Mouse (Mus musculus) forebrain, embryonic 15.5 days (tissue): Measurements from ENCODE around the gene Dmtf1. TPM values are rescaled to one million over a fixed set of nuclear protein-coding genes. Genes with fewer than 3 reads are reported as not detected.
"Not testable (repeated sequence)": the region's sequence is repeated elsewhere in the genome, so short reads cannot be mapped to it uniquely, and the experiment has no call there.

Experiments
- ATAC-seq: fragments of 200-750 bp; cut with Nextera tagmentation; replicated peaks from 2 replicates; pipeline ENCODE4 v1.8.0; 2017; ENCODE audit warnings: mild to moderate bottlenecking, moderate TSS enrichment, moderate library complexity
- H3K27ac ChIP-seq: fragments of 300-500 bp; sonication (generic); replicated peaks from 2 replicates; pipeline ENCODE4 v1.5.1; 2015; ENCODE audit warnings: mild to moderate bottlenecking, inconsistent platforms
- H3K27me3 ChIP-seq: fragments of 300-500 bp; sonication (generic); 2 replicates; pipeline ENCODE4 v1.6.1; 2015; ENCODE audit warnings: inconsistent platforms
- H3K36me3 ChIP-seq: fragments of 300-500 bp; sonication (generic); 2 replicates; pipeline ENCODE4 v1.6.1; 2015; ENCODE audit warnings: mild to moderate bottlenecking, inconsistent platforms
- H3K4me1 ChIP-seq: fragments of 300-500 bp; sonication (generic); 2 replicates; pipeline ENCODE4 v1.6.1; 2015; ENCODE audit warnings: inconsistent platforms
- H3K4me2 ChIP-seq: fragments of 300-500 bp; sonication (generic); replicated peaks from 2 replicates; pipeline ENCODE4 v1.6.1; 2015; ENCODE audit warnings: mild to moderate bottlenecking, inconsistent platforms
- H3K4me3 ChIP-seq: fragments of 300-500 bp; sonication (generic); 2 replicates; pipeline ENCODE4 v1.5.1; 2015; ENCODE audit warnings: mild to moderate bottlenecking, inconsistent platforms
- H3K9ac ChIP-seq: fragments of 300-500 bp; sonication (generic); replicated peaks from 2 replicates; pipeline ENCODE4 v1.6.1; 2015; ENCODE audit warnings: mild to moderate bottlenecking, inconsistent platforms
- H3K9me3 ChIP-seq: fragments of 300-500 bp; sonication (generic); 2 replicates; pipeline ENCODE4 v1.6.1; 2016; ENCODE audit warnings: inconsistent platforms
- WGBS: fragments of 180-500 bp; shearing (Covaris S2); methylation state at CpG from one replicate; pipeline ENCODE4 v1.1.7; 2015; ENCODE audit warnings: mixed read lengths; 5-methylcytosine and 5-hydroxymethylcytosine counted together
- polyA plus RNA-seq: library from polyadenylated mRNA; unstranded; fragments of >200 nt; fragmentation: Nextera tagmentation; extraction: Ambion mirVana; gene quantifications from 2 replicates; pipeline ENCODE4 v1.2.1, GENCODE M21; 2015

Dmtf1 gene
- 67.9 and 68.2 TPM in 2 replicates for polyA plus RNA-seq

DNA sequence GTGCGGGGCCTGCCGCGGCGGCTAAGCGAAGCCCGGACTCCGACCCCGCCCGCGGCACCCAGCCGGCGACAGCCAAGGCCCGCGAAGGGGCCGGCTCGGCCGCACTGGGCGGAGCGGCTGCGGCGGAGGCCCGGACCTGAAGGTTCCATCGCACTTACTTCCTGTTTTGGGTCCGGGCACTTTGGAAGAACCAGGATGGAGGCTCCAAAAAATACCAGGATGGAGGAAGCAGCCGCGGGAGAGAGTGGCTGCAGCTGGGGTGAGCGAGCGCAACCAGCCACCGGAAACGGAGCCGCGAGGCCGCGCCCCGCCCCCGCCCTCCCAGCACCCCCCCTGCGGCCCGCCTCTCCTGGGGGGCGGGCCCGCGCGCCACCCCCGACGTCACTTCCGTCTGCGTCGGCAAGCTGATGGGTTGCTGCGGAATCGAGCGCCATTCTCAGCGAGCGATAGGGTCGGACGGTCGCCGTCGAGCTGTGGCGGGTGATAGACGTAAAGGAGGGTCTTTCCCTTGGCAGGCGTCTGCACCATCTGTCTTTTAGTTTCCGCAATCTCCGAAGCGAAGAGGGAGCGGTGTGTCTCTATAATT is at the start of gene Dmtf1:
Dmtf1 (minus strand) TSS at position 321 of the 586 bp plus-strand sequence.
- Histone ChIP-seq H3K36me3 (no peaks in the 10 kb centered on the region), H3K4me3 (peak within 1 kb of the TSS; percentile 81), H3K27me3 (no peaks in the 10 kb centered on the region), H3K9ac (peak within 1 kb of the TSS; percentile 90), H3K27ac (peak within 1 kb of the TSS; percentile 99), H3K4me2 (peak within 1 kb of the TSS; percentile 59), H3K9me3 (no peaks in the 10 kb centered on the region), H3K4me1 (peaks cover 29% of the 10 kb centered on the region)
- ATAC-seq: peak; percentile 96
- WGBS: under 1% methylated on average over 61 of the region's 64 CpGs

DNA sequence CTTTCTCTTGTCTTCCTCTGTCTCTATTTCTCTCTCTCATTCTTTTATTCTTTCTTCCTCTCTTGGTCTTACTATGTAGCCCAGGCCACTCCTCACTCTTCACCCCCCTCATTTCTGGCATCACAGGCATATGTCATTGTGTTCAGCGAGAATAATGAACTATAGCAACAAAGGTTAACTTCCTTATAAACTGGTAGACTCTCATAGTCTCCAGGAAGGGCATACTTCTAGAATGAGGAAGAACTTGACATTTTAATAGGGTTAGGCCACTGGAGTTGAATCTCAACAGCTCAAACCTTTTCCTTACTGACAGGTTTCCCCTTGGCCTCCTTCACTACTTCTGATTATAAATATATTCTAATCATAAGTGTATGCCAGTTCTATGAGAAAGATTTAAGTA is 24.9 kb upstream of the Dmtf1 start:
- WGBS: 69% methylated on average over 1 of the region's 1 CpGs
- Histone ChIP-seq H3K4me3 (no peak overlapping the region), H3K27me3 (no peaks in the 10 kb centered on the region), H3K9ac (no peak overlapping the region), H3K36me3 (no peaks in the 10 kb centered on the region), H3K27ac (no peak overlapping the region), H3K9me3 (no peaks in the 10 kb centered on the region), H3K4me1 (no peaks in the 10 kb centered on the region), H3K4me2 (no peak overlapping the region)
- ATAC-seq: no peak

DNA sequence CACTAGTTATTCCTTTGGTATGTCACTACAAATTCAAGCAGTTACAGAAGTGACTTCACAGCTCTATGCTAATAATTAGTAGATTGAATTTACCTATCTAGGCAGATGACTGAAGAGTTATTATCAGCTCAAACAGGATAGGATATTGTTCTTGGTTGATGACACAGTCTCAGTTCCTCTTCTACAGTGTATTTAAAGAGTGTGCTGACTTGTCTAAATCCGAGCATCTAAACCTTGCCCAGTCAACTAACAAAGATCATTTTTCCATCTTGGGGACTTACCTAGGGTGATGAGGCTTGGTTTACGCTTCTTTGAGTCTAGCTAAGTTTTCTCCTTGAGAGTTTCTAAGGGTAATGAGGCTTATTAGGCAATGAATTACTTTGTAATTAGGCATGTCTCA is 11.7 kb upstream of the Dmtf1 start:
- Histone ChIP-seq H3K36me3 (no peaks in the 10 kb centered on the region), H3K4me2 (no peak overlapping the region), H3K9me3 (no peaks in the 10 kb centered on the region), H3K4me1 (no peaks in the 10 kb centered on the region), H3K4me3 (no peak overlapping the region), H3K27ac (no peak overlapping the region), H3K27me3 (no peaks in the 10 kb centered on the region), H3K9ac (no peak overlapping the region)
- WGBS: 67% methylated on average over 2 of the region's 2 CpGs
- ATAC-seq: no peak

GRCm38 (mm10) chr5:9169328-9170005 is 7.9 kb upstream of the Dmtf1 start:
- not testable (repeated sequence) for H3K4me3 ChIP-seq, H3K27ac ChIP-seq, H3K36me3 ChIP-seq, H3K9me3 ChIP-seq, H3K4me2 ChIP-seq, H3K4me1 ChIP-seq, H3K27me3 ChIP-seq, H3K9ac ChIP-seq
- WGBS: 64% methylated on average over 5 of the region's 5 CpGs
- peak; percentile 70; the same call in 1 of the 2 replicates for ATAC-seq

GRCm38 (mm10) chr5:9166366-9166765 is 4.8 kb upstream of the Dmtf1 start:
- Histone ChIP-seq H3K36me3 (no peaks in the 10 kb centered on the region), H3K4me1 (peaks cover 6% of the 10 kb centered on the region; the same call in 1 of the 2 replicates), H3K4me2 (no peak overlapping the region), H3K4me3 (no peak overlapping the region), H3K9ac (no peak overlapping the region), H3K9me3 (no peaks in the 10 kb centered on the region), H3K27ac (no peak overlapping the region), H3K27me3 (no peaks in the 10 kb centered on the region)
- WGBS: 81% methylated on average over 8 of the region's 8 CpGs
- ATAC-seq: no peak

- not testable (repeated sequence) for H3K4me3 ChIP-seq, H3K36me3 ChIP-seq, H3K4me1 ChIP-seq, H3K4me2 ChIP-seq, ATAC-seq, H3K27ac ChIP-seq, H3K27me3 ChIP-seq, H3K9me3 ChIP-seq, H3K9ac ChIP-seq
- 77% methylated on average over 10 of the region's 10 CpGs for WGBS
Observed at GRCm38 (mm10) chr5:9165151-9165550, 3.6 kb upstream of the Dmtf1 start.

DNA sequence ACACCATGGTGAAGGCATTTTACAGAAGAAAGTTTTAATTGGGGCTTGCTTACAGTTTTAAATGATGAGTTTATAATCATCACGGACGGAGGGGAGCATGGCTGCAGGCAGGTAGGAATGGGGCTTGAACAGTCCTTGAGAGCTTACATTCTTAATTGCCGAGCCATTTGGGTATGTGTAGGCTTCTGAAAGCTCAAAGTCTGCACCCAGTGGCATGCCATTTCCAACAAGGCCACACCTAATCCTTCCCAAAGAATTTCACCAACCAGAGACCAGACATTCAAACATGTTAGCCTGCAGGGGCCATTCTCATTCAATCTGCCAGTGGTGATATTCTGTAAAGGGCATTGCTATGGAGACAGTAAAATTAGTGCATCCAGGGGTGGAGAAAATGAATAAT is 1.8 kb upstream of the Dmtf1 start:
- H3K9ac ChIP-seq: no peak overlapping the region
- H3K4me2 ChIP-seq: no peak overlapping the region
- WGBS: 91% methylated on average over 3 of the region's 3 CpGs
- H3K27me3 ChIP-seq: no peaks in the 10 kb centered on the region
- ATAC-seq: no peak
- no peaks in the 10 kb centered on the region for H3K36me3 ChIP-seq
- H3K27ac ChIP-seq: no peak overlapping the region
- H3K4me1 ChIP-seq: peaks cover 24% of the 10 kb centered on the region
- no peak overlapping the region for H3K4me3 ChIP-seq
- no peaks in the 10 kb centered on the region for H3K9me3 ChIP-seq

DNA sequence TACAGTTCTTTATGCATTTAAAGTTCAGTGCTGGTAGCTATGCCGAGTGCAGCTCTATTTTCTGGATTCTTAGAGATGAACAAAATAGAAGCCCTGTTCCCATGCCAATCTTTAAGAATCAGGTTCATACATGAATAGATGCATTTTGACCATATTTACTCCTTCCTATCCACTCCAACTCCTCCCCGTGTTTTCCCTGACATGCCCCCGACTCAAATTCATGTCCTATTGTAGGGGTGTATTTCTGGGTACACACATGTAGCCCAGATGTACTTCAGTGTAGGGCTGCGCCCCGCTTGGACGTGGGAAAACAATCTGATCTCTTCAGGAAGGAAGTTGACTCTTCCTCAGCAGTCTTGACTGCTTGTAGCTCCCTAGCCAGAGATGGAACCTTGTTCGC is 512 bp upstream of the Dmtf1 start:
- 20% methylated on average over 7 of the region's 7 CpGs for WGBS
- Histone ChIP-seq H3K9ac (peak overlapping the region; percentile 90), H3K27ac (peak overlapping the region; percentile 99), H3K4me2 (peak overlapping the region; percentile 58), H3K36me3 (no peaks in the 10 kb centered on the region), H3K9me3 (no peaks in the 10 kb centered on the region), H3K4me1 (peaks cover 28% of the 10 kb centered on the region), H3K27me3 (no peaks in the 10 kb centered on the region), H3K4me3 (peak overlapping the region; percentile 81)
- ATAC-seq: peak; percentile 37

- Histone ChIP-seq H3K4me3 (peak overlapping the region; percentile 81), H3K9me3 (no peaks in the 10 kb centered on the region), H3K4me1 (peaks cover 29% of the 10 kb centered on the region), H3K4me2 (peak overlapping the region; percentile 59), H3K27me3 (no peaks in the 10 kb centered on the region), H3K27ac (peak overlapping the region; percentile 99), H3K36me3 (no peaks in the 10 kb centered on the region), H3K9ac (peak overlapping the region; percentile 90)
- peak; percentile 77 for ATAC-seq
- WGBS: under 1% methylated on average over 54 of the region's 55 CpGs
Observed at GRCm38 (mm10) chr5:9160831-9161455, 633 bp downstream of the Dmtf1 start.

DNA sequence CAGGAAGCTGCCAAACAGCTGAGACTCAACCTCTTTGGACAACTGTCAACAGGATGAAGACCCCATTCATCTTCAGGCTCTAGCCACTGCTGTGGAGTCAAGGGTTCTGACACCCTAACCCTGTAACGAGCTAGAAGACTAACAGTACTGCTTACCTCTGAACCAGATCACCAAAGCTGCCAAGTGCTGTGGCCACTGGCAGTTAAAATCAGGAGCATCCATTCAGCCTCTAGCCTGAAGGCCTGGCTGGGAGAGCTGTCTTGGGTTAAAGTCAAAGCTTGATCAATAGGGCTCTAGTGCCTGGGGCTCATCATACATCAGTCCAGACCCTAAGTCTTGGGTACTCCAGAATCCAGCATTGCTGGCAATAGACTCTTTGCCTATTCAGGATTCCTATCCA is 4.2 kb downstream of the Dmtf1 start:
- no peaks in the 10 kb centered on the region for H3K36me3 ChIP-seq
- no peak for ATAC-seq
- peaks cover 26% of the 10 kb centered on the region for H3K4me1 ChIP-seq
- H3K4me2 ChIP-seq: no peak overlapping the region
- no peaks in the 10 kb centered on the region for H3K27me3 ChIP-seq
- H3K9ac ChIP-seq: no peak overlapping the region
- H3K9me3 ChIP-seq: no peaks in the 10 kb centered on the region
- H3K27ac ChIP-seq: no peak overlapping the region
- 79% methylated on average over 1 of the region's 1 CpGs for WGBS
- H3K4me3 ChIP-seq: no peak overlapping the region

DNA sequence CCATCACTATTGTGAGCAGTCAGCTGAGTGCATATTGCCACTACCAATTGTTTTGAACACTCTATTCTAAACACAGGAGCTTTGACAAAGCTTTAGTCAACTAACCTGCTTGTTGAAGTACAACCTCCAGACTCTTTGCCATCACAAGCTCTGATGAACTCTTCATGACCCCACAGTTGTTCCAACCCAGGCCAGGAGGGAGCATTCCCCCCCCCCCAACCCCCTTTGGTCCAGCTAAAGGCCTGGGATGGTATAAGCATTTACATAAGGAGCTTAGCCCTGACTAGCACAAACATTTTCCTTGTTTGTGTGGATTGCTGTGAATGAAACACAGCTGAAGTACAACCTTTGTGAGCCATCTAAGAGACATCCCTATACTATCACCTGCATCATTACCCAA is 4.8 kb downstream of the Dmtf1 start:
- Histone ChIP-seq H3K27me3 (no peaks in the 10 kb centered on the region), H3K36me3 (no peaks in the 10 kb centered on the region), H3K4me3 (no peak overlapping the region), H3K9me3 (no peaks in the 10 kb centered on the region), H3K4me2 (no peak overlapping the region), H3K4me1 (peaks cover 23% of the 10 kb centered on the region), H3K9ac (no peak overlapping the region), H3K27ac (no peak overlapping the region)
- ATAC-seq: no peak

DNA sequence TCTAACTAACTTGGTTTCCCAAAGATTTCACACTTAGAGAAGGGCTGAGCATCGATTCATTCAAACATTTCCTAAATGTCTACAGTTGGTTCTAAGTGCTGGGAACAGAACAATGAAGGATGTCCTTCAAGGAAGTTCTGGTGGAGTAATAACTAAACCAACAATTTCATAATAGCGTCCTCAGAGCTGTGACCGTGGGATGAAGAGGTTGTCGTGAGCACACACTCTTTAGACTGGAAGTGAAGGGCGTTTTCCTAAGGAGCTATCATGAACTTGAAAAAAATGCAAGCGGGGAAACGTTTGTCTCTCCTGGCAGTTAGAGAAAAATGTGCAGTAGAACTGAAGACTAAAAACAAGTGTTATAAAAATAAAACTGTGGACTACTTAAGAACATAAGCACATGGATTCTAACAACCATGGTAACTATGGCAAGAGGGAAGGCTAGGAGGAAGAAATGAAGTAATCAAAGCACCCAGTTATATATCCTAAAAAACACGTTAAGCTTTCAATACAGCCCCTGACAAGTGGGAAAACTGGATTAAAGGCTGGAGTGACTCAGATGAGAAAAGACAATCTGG is 12.2 kb downstream of the Dmtf1 start:
- H3K4me2 ChIP-seq: no peak overlapping the region
- no peak for ATAC-seq
- H3K9ac ChIP-seq: no peak overlapping the region
- H3K27ac ChIP-seq: no peak overlapping the region
- 93% methylated on average over 8 of the region's 8 CpGs for WGBS
- H3K36me3 ChIP-seq: peaks cover 30% of the 10 kb centered on the region
- no peaks in the 10 kb centered on the region for H3K4me1 ChIP-seq
- no peaks in the 10 kb centered on the region for H3K27me3 ChIP-seq
- H3K9me3 ChIP-seq: no peaks in the 10 kb centered on the region
- no peak overlapping the region for H3K4me3 ChIP-seq
